Mouse (Mus musculus) liver (tissue): ENCODE results near the gene Fam118b.

Experiments
- DNase-seq: peaks from one replicate; pipeline ENCODE4 v3.0.0-alpha.2; 2020; ENCODE audit warnings: mixed read lengths

Gene Fam118b

GRCm38 (mm10) chr9:35262418-35262817 lies 5.2 kb downstream of the Fam118b start:
- DNase-seq = no peak

DNA sequence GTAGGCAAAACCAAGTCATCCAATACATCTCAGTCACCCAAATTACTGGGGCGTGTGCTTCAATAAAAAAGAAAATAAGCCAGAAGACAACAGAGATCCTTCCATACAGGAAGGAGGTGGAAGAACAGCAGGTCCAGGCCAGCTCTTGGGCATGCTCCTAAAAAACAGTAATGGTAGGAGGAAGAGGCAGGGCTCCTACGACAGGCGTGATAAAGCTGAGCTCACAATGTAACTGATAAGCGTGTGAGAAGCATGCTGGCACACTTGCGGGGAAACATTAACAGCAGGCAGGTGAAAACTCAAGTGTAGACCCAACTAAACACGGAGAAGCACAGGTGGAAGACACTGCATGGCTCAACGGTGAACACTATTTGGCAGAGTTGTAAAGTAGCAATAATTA lies 10.2 kb downstream of the Fam118b start:
- DNase-seq = no peak

GRCm38 (mm10) chr9:35249476-35249875 lies 18.1 kb downstream of the Fam118b start:
- no peak for DNase-seq

GRCm38 (mm10) chr9:35247405-35247804 lies 20.2 kb downstream of the Fam118b start:
- no peak for DNase-seq

GRCm38 (mm10) chr9:35239734-35240133 lies 27.9 kb downstream of the Fam118b start:
- DNase-seq = no peak

GRCm38 (mm10) chr9:35238915-35239571 lies 28.6 kb downstream of the Fam118b start:
- DNase-seq = no peak

DNA sequence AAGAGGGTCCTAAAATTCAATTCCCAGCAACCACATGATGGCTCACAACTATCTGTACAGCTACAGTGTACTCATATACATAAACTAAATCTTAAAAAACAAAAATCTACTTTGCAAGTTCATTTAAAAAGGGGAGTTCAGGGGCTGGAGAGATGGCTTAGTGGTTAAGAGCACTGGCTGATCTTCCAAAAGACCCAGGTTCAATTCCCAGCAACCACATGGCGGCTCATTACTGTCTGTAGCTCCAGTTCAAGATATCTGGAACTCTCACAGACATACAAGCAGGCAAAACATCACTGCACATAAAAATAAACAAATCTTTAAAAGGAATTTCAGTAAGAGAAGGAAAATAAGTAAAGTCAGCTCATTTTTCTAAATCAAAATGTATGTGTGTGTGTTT lies 29.2 kb downstream of the Fam118b start:
- DNase-seq = no peak

DNA sequence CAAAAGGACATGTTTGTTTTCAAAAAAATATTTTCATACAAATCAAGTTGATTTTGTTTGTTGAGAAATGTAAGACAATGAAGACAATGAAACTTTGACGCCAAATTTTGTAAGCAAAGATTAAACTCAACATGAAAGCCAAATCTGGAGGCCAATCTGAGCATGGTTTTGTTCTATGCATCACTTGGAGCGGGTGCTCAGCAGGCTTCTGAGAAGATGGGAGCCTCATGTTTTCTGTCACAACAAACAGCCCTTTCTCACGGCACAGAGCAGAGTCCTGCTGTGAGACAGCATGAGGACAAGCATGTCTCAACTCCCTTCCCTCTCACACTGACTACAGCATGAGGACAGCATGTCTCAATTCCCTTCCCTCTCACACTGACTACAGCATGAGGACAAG lies 31.6 kb downstream of the Fam118b start:
- DNase-seq = no peak

GRCm38 (mm10) chr9:35228671-35229070 lies 38.9 kb downstream of the Fam118b start:
- no peak for DNase-seq

DNA sequence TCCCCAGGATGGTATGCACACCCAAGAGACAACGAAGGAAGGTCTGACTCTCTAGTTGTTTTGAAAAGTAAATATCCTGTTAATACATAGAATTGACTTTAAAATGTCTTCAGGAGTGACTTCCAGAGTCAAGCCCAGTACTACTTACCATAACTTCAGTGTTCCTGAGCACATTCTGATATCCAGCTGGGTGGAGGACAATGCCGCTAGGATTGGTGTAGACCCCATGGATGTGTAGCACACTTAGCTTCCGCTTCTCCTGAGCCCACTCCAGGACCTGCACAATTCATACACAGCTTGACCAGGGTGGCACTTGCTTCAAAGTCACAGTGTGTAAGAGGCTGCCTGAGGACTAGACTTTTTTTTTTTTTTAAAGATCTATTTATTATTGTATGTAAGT lies 44.1 kb downstream of the Fam118b start:
- no peak for DNase-seq

- no peak for DNase-seq
Measured at GRCm38 (mm10) chr9:35217963-35218362, 49.6 kb downstream of the Fam118b start.

GRCm38 (mm10) chr9:35211573-35212511 lies 55.8 kb downstream of the Fam118b start:
- DNase-seq = no peak

- peak; percentile 99 for DNase-seq
Measured at GRCm38 (mm10) chr9:35210542-35211474, 56.8 kb downstream of the Fam118b start, which contains the start of gene Foxred1. Gene Foxred1, minus strand, starts transcription at chr9:35211055.

GRCm38 (mm10) chr9:35204421-35204820 lies 63.2 kb downstream of the Fam118b start:
- DNase-seq = no peak

DNA sequence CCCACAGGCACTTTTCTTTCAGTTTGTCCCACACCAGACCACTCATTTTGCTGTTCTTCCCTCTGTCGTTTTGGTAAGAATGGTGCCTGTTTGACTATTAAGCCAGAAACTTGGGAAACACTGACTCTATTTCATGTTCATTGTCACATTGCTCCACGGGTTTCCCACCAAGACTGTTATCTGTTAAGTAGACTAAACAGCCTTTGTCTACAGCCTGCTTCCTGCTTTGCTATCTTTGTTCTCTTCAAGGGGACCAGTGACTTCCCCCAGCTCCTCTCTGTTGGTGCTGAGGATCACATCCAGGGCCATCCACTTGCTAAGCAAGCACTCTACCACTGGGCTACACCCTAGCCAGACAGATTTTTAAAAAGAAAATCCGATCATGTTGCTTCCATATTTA lies 64.1 kb downstream of the Fam118b start:
- no peak for DNase-seq

- DNase-seq = peak; percentile 66
Measured at GRCm38 (mm10) chr9:35200529-35201060, 67.0 kb downstream of the Fam118b start.

DNA sequence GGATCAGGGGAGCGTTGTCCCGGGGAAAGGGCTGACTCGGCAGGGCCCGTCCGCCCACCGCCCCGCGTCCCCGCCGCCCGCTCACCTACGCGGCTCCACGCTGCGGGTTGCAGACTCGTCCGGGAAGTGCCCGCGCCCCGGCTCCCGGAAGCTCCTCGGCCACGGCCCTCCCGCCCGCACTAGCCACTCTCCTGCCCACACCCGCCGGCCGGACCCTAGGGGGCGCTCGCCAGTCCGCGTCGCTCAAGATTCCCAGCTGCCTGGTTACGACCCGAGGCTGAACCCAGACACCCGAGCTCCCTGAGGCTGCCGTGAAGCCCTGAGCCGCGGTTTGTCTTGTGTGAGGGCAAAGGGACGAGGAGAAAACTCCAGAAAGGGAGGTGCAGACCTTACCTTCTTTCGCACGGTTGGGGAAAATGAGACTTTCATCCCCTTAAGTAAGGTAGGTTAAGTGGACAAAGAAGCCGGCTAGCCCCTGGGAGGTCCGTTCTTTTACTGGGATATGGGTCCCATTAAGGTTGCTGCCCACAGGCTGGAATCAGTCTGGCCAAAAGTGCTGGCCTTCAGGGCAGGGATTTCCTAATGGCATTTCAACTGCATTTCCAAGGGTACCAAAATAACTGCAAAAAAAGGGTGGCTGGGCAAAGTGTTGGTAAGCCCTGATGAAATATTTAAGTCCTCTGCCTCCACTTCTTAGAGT lies 67.7 kb downstream of the Fam118b start, which contains the start of the genes Srpr and Tirap:
Gene Srpr, plus strand, starts transcription at position 404 of the 700 bp plus-strand sequence.
Gene Tirap, minus strand, starts transcription at position 520 of the 700 bp plus-strand sequence.
- DNase-seq = peak; percentile 94

DNA sequence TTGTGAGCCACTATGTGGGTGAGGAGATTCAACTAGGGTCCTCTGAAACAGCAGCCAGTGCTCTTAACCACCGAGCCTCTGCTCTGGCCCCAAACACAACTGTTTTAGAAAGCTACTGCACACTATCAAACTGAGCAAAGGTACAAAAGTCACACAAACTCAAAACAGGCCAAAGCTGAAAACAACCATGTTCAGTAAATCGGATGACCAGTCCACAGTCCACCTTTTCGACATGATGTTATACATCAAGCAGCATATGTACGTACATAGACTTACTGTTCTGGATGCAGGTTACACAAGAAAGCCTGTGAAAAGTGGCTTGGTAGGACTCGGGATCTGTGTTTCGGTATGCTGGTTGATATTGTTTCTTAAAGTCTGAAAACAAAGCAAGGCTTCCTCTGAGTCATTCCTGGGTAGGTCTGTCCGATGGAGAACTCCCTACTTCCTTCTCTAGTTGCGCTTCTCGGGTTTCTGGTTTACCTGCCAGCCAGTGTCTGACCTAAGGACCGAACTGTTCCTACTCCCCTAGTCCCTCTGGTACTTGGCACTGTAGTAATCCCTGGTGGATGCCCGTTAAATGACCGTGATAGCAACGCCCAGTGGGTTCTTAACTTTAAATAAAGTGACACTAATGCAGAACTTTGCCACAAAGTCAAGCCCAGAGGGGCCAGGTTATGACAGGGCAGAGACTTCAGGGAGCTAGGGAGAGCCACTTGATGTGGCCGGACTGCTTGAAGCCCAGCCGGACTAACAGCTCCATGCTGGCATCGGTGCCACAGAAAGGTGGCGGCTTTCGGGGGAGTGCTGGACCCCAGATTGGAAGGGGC lies 68.4 kb downstream of the Fam118b start:
- no peak for DNase-seq

DNA sequence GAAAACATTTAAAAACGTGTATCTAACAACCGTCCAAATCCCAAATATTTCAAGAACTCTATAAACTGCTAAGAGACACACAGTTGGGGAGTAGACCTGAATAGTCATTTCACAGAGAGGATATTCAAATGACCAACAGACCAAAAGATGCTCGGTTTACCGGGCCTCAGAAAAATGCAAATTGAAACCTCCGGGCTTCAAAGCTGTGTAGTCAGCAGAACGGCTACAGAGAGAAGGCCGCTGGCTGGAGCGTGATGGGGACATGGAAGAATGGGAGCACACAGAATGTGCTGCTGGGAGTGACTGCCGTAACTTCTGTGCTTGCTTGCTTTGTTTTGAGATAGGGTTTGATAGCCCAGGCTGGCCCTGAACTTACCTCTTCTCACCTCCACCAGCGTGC lies 69.3 kb downstream of the Fam118b start:
- no peak for DNase-seq

DNA sequence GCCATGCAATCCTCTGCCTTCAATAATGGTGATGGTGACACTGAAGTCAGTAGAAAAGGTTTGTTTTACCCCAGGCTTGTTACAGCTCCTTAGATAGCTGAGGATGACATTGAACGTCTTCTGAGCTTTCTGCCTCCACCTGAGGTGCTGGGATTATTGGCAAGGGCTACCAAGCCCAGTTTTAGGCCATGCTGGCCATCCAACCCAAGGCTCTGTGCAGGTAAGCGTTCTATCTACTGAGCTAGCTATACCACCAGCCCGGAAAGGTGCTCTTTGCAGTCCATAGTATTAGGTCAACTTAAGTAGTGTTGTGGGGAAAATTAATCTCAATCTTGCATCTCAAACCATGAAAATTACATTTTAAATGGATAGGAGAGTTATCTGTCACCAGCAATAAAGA lies 70.0 kb downstream of the Fam118b start:
- no peak for DNase-seq

GRCm38 (mm10) chr9:35194048-35194447 lies 73.6 kb downstream of the Fam118b start:
- DNase-seq = no peak
